Mouse (Mus musculus) adrenal gland, postnatal 14 days (tissue): ENCODE measurements around the gene Mgat3. TPM values are rescaled to one million over a fixed set of nuclear protein-coding genes. Genes with fewer than 3 reads are reported as not detected.
A peak's percentile ranks its signal among the peaks of the same experiment; 100 is the strongest.

Source experiments
- DNase-seq: peaks from one replicate; pipeline ENCODE4 v3.0.0; 2021; ENCODE audit warnings: mixed read lengths
- long read RNA-seq, 2 experiments: library from polyadenylated mRNA; stranded (forward); transcript quantifications; one replicate each; pipeline ENCODE4 v2.0.0; 2021
- total RNA-seq: library from RNA; stranded (reverse); gene quantifications from 2 replicates; pipeline ENCODE4 v1.2.3, GENCODE M21; 2021

Gene Mgat3
- total RNA-seq = 6.6 and 7.6 TPM in 2 replicates
- long read RNA-seq, experiment 1, partial matches to known transcripts = 0 of 2 reads
- long read RNA-seq, experiment 1, other reads (novel, unspliced or antisense) = 2 of 2 reads
- long read RNA-seq, experiment 2, full-length matches to known transcripts = 3 of 4 reads
- long read RNA-seq, experiment 2, partial matches to known transcripts = 0 of 4 reads
- long read RNA-seq, experiment 2, other reads (novel, unspliced or antisense) = 1 of 4 reads

- DNase-seq = peak; percentile 56
These were observed at the start of gene Mgat3 for GRCm38 (mm10) chr15:80173001-80173771. TSS of gene Mgat3 (plus strand) at chr15:80173721.

GRCm38 (mm10) chr15:80124651-80125050 is 48.9 kb upstream of the Mgat3 start:
- DNase-seq = no peak

GRCm38 (mm10) chr15:80127191-80127590 is 46.3 kb upstream of the Mgat3 start:
- no peak for DNase-seq

GRCm38 (mm10) chr15:80129982-80130381 is 43.5 kb upstream of the Mgat3 start:
- DNase-seq = no peak

- no peak for DNase-seq
These were observed 42.8 kb upstream of the Mgat3 start for GRCm38 (mm10) chr15:80130689-80131088.

GRCm38 (mm10) chr15:80131421-80131820 is 42.1 kb upstream of the Mgat3 start:
- DNase-seq = no peak

GRCm38 (mm10) chr15:80132452-80132851 is 41.1 kb upstream of the Mgat3 start:
- DNase-seq = no peak

- peak; percentile 96 for DNase-seq
These were observed 40.4 kb upstream of the Mgat3 start, which contains the start of gene Tab1 for GRCm38 (mm10) chr15:80132993-80133586. TSS of gene Tab1 (plus strand) at chr15:80133127.

GRCm38 (mm10) chr15:80133682-80134449 is 39.7 kb upstream of the Mgat3 start:
- DNase-seq = peak; percentile 42

- DNase-seq = peak; percentile 60
These were observed 39.1 kb upstream of the Mgat3 start for GRCm38 (mm10) chr15:80134450-80134847.

GRCm38 (mm10) chr15:80135499-80135898 is 38.0 kb upstream of the Mgat3 start:
- no peak for DNase-seq

- DNase-seq = peak; percentile 48
These were observed 36.9 kb upstream of the Mgat3 start for GRCm38 (mm10) chr15:80136645-80137044.

- DNase-seq = peak; percentile 34
These were observed 35.4 kb upstream of the Mgat3 start for GRCm38 (mm10) chr15:80137945-80138791.

- no peak for DNase-seq
These were observed 33.2 kb upstream of the Mgat3 start for GRCm38 (mm10) chr15:80140302-80140701.

GRCm38 (mm10) chr15:80140878-80141277 is 32.6 kb upstream of the Mgat3 start:
- DNase-seq = no peak

GRCm38 (mm10) chr15:80142130-80142529 is 31.4 kb upstream of the Mgat3 start:
- no peak for DNase-seq

- no peak for DNase-seq
These were observed 29.8 kb upstream of the Mgat3 start for GRCm38 (mm10) chr15:80143760-80144159.

- DNase-seq = no peak
These were observed 28.1 kb upstream of the Mgat3 start for GRCm38 (mm10) chr15:80145397-80145796.

GRCm38 (mm10) chr15:80146153-80146552 is 27.4 kb upstream of the Mgat3 start:
- DNase-seq = no peak

- DNase-seq = no peak
These were observed 26.4 kb upstream of the Mgat3 start for GRCm38 (mm10) chr15:80147090-80147489.

GRCm38 (mm10) chr15:80147511-80147910 is 26.0 kb upstream of the Mgat3 start:
- DNase-seq = peak; percentile 65

GRCm38 (mm10) chr15:80148565-80148964 is 25.0 kb upstream of the Mgat3 start:
- DNase-seq = no peak
